Mouse (Mus musculus) ES-CJ7 (cell line): ENCODE measurements around the gene Pabpc1l.

ENCODE experiments used
- DNase-seq: peaks from one replicate; pipeline ENCODE4 v3.0.0; 2011; ENCODE audit warnings: low read depth, low spot score

Pabpc1l gene

DNA sequence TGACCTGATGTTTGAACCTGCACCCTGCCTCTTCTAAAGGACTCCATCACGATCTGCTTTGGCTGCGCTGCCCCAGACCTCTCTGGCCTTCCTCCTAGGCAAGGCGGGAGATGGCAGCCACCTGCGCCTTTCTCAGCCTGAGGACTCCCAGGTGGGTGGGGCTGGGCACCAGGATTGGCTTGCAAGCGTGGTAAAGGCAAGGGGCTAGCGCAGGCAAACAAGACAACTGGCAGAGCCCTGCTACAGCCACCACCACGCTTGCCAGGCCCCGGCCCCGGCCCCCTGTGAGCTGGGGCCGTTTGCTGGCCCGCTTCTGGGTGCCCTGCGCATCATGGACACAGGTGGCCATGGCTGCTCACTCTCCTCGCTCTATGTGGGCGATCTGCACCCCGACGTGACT is at the start of gene Pabpc1l:
Pabpc1l (plus strand) TSS at position 301 of the 400 bp plus-strand sequence.
- DNase-seq = no peak

DNA sequence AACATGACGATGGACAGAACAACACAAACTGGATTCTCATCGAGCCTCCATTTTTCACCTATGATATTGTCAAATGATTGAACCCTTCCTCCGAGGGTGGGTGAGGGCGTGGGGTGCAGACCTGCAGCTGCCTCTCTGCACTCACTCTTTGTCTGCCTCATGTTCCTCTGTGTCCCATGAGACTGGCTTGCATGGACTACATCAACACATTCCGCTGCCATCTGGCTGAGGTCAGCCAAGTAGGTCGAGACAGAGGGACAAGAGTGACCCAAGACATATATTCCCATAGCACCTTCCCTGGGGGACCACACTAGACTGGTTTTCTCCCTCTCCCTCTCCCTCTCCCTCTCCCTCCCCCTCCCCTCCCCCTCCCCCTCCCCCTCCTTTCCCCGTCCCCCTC is 48.8 kb upstream of the Pabpc1l start:
- no peak for DNase-seq

DNA sequence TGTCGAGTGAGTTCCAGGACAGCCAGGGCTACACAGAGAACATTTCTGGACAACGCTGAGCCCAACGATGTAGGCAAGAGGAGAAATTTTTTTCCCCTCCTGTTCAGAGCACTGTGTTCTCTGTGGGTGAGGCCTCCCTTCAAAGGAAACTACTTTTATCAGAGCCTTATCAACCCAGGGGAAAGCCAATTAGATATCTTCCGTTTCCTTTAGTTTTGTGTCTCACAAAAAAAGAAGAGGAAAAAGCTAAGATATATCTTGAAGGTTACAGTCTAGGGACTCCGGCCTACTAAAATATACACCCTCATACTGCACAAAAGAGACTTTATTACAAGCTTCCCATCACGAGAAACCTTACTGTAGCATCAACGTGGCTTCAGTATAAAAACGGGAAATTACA is 38.0 kb upstream of the Pabpc1l start:
- no peak for DNase-seq

DNA sequence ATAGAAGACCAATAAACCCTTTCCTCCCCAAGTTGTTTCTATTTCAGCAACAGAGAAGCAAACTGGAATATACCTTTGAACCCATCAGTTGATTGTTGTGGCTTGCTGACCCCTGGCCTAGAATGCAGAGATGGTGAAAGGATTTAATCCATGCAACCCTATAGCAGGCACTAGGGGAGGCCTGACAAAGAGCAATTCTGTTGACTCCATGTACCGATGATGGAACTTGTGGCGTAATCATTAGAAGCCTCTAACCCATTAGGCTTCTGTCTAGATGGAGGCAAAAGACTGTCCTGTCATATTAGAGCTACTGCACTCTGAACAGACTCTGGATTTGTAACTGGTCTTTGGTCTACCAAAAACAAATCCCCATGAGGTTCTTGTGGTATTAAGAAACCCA is 32.4 kb upstream of the Pabpc1l start:
- DNase-seq = no peak

DNA sequence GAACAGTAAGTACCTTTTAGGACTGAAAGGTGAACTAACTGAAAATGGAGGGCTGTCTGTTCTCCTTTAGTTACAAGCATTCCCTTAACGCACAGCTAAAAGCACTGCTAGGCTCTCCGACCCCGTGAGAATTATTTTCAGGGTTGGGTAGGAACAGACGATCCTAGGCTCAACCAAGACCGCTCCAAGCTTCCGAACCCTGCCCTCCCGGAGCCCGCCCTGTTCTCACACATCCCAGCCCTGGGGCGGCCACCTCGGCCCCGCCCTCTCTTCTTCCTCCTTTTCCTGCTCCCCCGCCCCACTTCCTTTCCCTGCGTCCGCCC is 30.6 kb upstream of the Pabpc1l start, which contains the start of gene Ywhab:
Ywhab (plus strand) TSS at position 307 of the 323 bp plus-strand sequence.
- DNase-seq = no peak

DNA sequence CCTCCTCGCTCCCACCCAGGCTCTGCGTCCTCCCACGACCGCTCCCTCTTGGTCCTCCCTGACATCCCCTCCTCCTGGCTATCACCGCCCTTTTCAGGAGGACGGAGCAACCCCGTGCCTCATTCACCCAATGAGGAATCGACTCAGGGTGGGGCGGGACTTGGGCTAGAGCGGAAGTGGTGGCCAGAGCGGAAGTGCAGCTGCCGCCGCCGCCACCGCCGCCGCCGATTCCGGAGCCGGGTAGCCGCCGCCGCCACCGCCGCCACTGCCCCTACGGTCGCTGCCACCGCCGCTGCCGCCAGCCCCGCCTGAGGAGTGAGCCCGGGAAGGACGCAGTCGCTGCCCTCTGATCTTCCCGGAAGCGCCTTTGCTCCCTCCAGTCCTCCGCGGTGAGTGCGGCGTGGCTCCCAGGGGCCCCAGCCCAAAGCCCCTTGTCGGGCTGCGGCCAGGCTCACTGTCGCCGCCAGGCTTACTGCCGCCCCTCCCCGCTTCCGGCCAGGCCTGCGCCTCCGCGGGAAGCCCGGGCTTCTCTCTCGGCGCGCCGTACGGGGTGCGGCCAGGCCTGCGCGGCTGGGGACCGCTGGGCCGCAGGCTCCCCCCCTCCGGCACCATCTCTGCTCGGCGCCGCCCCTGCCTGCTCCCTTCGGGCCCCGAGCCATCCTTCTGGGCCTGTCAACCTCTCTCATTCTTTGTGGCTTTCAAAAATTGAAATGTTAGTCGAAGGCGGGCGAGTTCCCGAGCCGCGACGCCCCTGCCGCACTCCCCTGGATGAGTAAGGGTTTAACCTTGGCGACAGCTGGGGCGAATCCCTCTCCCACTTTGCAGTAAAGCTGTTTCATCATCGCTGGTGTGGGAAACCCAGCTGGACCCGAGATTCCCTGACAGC is 30.0 kb upstream of the Pabpc1l start:
- DNase-seq = peak; percentile 99

DNA sequence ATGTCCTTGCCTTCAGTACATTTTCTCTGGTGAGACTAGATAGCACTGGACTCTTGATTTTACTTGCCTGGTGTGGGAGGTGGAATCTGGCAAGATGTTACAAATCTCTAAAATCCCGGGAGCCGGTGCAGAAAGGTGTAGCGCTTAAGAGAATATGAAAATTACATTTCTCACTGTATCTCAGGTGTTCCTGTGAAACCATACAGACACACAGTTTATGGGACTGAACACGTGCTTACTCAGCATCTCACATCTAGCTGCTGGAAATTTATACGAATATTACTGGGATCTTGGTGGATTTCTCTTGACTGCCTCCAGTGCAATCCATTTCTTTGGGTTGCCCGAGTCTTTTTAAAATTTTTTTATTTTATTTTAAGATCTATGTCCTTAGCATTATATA is 29.0 kb upstream of the Pabpc1l start:
- no peak for DNase-seq

DNA sequence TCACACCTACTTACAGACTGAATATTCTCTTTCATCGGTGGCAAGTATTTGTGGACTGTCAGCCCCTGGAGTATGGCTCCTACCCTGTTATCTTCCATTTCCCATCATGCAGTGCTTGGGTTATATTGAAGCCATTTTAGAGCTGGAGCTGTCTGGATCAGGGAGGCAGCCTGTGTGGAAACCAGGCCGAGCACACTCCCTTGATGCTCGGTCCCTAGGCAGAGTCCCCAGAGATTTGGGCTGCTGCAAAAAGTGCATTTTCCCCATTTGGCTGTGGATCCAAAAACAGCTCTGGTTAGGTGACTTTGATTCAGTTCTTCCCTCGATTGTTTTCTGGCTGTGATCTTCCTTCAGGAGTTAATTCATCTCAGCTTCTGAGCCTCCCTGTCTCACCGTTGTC is 28.4 kb upstream of the Pabpc1l start:
- DNase-seq = no peak

DNA sequence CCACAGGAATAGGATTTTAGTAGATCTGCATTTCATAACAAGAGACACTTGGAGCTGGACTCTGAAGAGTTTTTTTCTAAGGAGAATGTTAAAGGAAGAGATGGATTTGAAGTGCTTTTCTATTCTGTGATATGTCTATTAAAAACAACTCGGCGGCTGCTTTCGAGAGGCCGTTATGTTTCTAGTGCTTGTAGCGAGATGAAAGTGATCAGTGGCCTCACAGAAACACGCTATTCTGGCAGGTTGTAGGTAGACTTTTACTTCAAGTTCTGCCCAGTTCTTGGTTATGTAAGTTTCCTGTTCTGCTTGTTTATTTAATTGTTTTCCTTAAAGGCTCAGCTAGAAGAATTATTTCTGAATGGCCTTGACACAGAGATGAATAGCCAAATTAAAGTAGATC is 26.3 kb upstream of the Pabpc1l start:
- no peak for DNase-seq

DNA sequence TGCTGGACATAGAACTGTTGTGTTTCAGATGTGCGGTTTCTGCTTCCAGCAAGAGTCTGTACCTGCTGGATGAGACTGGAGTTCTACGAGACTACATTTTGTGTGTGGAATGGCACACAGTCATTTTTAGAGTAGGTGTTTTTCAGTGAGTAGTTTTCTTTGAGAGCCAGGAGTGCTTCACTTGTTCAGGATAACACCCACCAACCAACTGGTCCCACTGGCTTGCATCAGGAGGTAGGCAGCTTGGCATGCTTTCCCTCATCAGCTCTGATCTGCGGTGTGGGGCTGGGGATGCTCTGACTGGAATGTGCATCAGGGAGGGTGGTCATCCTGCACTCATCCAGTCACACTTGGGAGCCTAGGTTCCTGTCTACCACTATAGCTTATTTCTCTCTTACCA is 22.6 kb upstream of the Pabpc1l start:
- no peak for DNase-seq

DNA sequence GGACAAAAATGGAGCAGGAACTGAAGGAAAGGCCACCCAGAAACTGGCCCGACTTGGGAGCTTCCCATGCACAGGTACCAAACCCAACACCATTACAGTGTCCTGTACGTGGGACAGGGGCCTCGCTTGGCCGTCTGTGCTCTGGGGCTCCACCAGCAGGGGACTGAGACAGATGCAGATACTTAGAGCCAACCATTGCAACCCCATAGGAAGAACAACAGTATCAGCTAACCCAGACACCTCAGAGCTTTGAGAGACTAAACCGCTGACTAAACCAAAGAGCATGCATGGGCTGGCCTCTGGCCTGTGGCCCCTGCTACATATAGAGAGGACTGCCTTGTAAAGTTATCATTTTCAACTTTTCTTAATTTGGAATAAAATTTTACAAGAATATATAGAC is 20.7 kb upstream of the Pabpc1l start:
- peak; percentile 15 for DNase-seq

DNA sequence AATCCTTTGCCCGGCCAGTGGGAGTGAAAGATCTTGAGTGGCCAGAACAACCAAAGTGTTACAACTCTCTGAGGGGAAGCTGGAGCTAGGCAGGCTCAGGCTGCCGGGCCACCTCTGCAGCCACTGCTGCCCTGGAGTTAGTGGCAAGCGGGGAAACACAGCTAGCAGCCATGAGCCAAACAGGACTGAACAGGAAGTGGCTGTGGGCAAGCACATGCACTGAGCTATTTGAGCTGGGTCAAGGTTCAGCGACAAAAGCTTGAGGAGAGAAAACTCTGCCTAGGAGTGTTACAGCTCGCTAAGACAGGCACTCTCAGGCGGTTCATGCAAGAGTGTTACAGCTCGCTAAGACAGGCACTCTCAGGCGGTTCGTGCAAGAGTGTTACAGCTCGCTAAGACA is 18.3 kb upstream of the Pabpc1l start:
- peak; percentile 32 for DNase-seq

DNA sequence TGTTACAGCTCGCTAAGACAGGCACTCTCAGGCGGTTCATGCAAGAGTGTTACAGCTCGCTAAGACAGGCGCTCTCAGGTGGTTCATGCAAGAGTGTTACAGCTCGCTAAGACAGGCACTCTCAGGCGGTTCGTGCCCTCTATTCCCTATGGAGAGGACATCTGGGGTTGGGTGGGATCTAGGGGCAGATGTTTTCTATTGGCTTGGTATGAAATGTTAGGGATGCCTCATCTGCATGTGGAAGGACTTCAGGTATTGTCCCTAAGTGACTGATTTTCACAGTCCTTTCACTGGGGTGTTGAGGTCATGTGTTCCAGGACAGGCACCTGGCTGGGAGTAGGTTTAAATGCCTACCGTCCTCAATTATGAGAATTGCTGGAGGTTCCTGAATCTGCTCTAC is 17.7 kb upstream of the Pabpc1l start:
- DNase-seq = peak; percentile 37

DNA sequence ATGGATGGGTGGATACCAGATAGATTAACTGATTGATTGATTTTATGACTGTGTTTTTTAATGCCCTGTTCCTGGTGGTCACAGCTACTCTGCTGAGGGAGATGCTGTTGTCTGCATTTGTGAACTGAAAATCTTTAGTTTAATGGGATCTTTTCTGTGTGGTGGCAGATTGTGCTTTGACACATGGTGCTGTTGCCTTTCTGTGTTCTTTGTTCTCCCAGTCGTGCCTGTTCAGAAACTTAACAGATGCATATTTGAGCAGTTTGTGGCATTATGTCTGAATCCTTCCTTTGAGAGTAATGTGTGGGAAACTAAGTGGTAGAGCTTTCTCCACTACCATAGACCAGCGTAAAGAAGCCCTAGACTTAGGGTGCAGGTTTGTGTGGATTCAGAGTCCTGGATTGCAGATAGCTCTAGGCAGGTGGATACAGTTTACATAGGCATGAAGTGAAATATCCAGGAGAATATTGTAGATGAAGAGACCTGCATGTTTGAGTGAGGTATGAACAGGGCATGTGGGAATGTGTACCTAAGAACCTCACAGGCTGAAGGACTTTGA is 17.2 kb upstream of the Pabpc1l start:
- no peak for DNase-seq

DNA sequence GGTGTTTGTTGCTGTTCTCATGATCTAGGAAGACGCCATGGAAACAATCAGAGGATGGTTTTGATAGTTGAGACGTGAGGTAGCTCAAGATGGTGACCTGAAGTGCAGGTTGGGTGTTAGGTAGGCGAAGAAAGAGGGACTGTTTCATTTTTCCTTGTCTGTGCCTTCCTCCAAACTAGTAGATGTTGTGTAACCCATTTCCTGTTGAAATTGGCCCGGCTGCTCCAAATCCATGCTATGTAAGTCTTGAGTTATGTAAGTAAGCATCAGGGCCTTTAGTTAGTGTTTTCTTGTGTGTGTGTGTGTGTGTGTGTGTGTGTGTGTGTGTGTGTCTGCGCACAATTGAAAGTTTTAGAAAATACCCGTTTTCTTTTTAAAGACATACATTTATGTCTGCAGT is 16.0 kb upstream of the Pabpc1l start:
- DNase-seq = no peak

DNA sequence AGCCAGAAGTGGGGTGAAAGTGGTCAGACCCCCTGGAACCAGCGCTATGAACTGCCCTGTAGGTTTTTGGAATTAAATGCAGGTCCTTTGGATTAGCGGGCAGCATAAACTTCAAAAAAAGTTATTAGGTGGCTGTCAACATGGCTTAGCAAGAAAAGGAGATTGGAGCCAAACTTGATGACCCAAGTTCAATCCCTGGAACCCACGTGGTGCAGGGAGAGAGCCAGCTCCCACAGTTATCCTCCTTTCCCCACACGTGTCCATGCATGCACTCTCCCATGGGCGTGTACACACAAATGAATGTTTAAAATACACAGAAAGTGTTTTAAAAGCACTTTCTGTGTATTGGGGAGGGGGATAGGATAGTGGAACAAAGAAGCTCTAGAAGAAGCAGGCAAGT is 14.8 kb upstream of the Pabpc1l start:
- no peak for DNase-seq

DNA sequence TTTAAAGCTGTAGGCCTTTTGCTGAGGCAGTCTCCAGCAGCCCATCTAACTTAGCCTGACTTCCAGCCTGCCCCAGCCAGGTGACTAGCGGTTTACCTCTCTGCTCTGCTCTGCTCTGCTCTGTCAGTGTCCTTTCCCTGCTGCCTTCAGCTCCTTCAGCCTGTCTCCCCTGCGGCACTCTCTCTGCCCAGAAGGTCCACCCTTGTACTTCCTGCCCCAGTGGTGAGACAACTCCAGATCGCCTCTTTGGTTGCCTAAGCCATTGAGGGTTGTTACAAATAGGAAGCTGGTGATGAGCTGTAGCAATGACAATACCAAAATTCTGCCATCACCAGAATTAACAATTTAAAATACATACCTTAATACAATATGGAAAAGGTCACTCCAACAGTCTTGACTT is 14.3 kb upstream of the Pabpc1l start:
- no peak for DNase-seq

DNA sequence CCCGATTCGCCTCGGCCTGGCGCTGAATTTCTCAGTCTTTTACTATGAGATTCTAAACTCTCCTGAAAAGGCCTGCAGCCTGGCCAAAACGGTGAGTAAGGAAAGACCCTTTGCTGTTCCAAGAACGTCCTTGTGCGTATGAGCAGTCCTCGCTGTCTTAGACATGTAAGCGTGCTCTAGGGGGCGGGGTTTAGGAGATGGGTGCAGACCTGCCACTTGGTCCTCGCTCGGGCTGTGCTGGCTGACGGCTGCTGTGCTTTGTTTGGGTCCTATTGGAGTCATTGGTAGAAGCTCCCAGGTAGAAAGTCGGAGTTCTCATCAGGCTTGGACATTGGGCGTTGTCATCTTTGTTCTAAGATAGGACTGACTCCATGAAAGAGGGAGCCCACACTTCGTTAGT is 9.9 kb upstream of the Pabpc1l start:
- no peak for DNase-seq

DNA sequence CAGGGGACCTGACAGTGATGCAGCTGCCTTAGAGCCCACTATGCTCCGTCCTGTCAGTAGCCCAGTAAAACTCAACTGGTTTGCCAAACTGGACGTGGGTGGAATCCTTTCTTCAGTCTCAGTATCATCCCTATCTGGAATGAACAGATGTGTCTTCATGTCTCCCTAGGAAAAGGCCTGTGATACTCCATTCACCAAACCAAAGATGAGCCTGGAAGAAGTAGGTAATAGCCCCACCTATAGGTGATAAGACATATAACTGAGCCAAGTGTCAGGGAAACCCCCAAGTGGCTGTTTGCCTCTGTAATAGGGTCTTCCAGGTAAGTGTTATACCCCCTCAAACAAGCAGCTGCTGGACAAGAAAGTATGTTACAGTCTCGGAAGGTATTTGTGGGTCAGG is 6.3 kb upstream of the Pabpc1l start:
- no peak for DNase-seq

DNA sequence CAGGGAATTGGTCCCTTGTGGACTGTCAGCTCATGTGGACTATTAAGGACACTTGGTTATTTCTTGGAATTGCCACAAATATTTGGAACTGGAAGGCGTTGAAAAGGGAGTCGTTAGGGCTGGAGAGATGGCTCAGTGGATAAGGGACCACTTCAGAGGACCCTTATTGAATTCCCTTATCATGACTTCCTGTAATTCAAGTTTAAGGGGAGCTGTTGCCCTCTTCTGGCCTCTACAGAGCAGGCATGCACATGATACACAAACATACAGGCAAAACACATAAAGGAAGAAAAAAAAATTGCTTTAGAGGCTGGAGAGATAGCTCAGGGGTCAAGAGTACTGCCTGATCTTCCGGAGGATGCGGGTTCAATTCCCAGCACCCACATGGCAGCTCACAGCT is 5.3 kb upstream of the Pabpc1l start:
- DNase-seq = no peak

DNA sequence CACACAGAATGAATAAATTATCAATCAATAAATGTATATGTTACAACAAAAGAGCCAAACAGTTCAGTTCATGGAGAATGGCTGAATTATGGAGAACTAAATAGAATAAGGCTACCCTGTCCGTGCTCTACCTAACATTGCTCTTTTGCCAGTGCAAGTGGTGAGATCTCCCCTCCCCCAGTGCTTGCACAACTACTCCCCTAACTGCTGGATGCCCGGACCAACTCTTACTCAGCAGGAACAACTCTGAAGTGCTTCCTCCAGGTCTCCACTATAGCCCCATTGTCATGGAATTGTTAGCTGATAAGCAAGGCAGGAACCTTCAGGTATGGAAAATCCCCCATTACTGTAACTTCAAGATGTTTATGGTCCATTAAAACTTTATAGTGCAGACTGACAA is 3.1 kb upstream of the Pabpc1l start:
- no peak for DNase-seq

DNA sequence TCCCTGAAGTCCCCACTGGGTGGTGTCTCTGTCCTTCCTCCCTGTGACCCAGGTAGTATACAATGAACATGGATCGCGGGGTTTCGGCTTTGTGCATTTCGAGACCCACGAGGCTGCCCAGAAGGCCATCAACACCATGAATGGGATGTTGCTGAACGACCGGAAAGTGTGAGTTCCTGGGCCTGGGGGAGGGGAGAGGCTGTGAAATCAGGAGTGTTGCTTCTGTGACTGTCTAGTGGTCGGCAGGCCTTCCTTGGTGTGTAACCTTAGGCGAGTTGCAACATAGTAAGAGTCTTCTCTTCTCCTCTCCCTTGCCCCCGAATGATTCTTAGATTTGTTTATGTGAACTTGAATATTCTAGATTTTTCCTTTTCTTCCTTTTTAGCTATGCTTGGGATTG is 5.9 kb downstream of the Pabpc1l start:
- DNase-seq = no peak

DNA sequence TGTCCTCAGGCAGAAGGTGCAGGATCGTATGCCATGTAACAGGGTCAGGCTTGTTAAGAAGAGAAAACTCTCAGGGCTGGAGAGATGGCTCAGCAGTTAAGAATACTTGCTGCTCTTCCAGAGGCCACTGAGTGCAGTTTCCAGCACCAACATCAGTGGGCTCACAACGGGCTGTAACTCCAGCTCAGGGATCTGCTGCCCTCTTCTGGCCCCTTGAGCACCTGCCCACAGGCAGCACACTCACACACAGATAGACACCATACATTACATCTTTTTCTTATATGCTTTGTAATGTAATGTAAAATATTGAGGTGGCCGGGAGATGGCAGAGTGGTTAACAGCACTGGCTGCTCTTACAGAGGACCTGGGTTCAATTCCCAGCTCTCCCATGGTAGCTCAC is 7.7 kb downstream of the Pabpc1l start:
- DNase-seq = peak; percentile 52
